Mouse (Mus musculus): ENCODE results near the gene Il6st. TPM values are rescaled to one million over a fixed set of nuclear protein-coding genes. Genes with fewer than 3 reads are reported as not detected.

Gene Il6st
- polyA plus RNA-seq, 1 experiment, result 19.5 TPM

- no peak for DNase-seq (ENCODE audit: low read depth)
- TF ChIP-seq CTCF (IDR thresholded peaks at IDR 0.05; ENCODE audit: borderline replicate concordance, extremely low read depth, insufficient read depth, insufficient read length), result no peak
- no peak for TF ChIP-seq POLR2A (IDR thresholded peaks at IDR 0.05; ENCODE audit: borderline replicate concordance, extremely low read depth, insufficient read depth, insufficient read length, poor library complexity, severe bottlenecking)
Observed at GRCm38 (mm10) chr13:112536611-112537010, 72.7 kb downstream of the Il6st start.

GRCm38 (mm10) chr13:112537065-112537464 is 73.2 kb downstream of the Il6st start:
- no peak for DNase-seq (ENCODE audit: low read depth)

GRCm38 (mm10) chr13:112540616-112541015 is 76.7 kb downstream of the Il6st start:
- no peak for TF ChIP-seq POLR2A (IDR thresholded peaks at IDR 0.05; ENCODE audit: borderline replicate concordance, extremely low read depth, insufficient read depth, insufficient read length, poor library complexity, severe bottlenecking)
- no peak for TF ChIP-seq CTCF (IDR thresholded peaks at IDR 0.05; ENCODE audit: borderline replicate concordance, extremely low read depth, insufficient read depth, insufficient read length)
- DNase-seq (ENCODE audit: low read depth), result no peak

More at GRCm38 (mm10) chr13:112537065-112537464, 73.2 kb downstream of the Il6st start:
- TF ChIP-seq CTCF (IDR thresholded peaks at IDR 0.05; ENCODE audit: borderline replicate concordance, extremely low read depth, insufficient read depth, insufficient read length) (no peak), POLR2A (IDR thresholded peaks at IDR 0.05; ENCODE audit: borderline replicate concordance, extremely low read depth, insufficient read depth, insufficient read length, poor library complexity, severe bottlenecking) (no peak)

GRCm38 (mm10) chr13:112541223-112541975 is 77.5 kb downstream of the Il6st start:
- no peak for DNase-seq (ENCODE audit: low read depth)
- TF ChIP-seq POLR2A (IDR thresholded peaks at IDR 0.05; ENCODE audit: borderline replicate concordance, extremely low read depth, insufficient read depth, insufficient read length, poor library complexity, severe bottlenecking) (no peak), CTCF (IDR thresholded peaks at IDR 0.05; ENCODE audit: borderline replicate concordance, extremely low read depth, insufficient read depth, insufficient read length) (no peak)

- no peak for TF ChIP-seq CTCF (IDR thresholded peaks at IDR 0.05; ENCODE audit: borderline replicate concordance, extremely low read depth, insufficient read depth, insufficient read length)
- DNase-seq (ENCODE audit: low read depth), result no peak
Observed at GRCm38 (mm10) chr13:112551641-112552548, 88.0 kb downstream of the Il6st start.

- TF ChIP-seq CTCF (IDR thresholded peaks at IDR 0.05; ENCODE audit: borderline replicate concordance, extremely low read depth, insufficient read depth, insufficient read length) (no peak), POLR2A (IDR thresholded peaks at IDR 0.05; ENCODE audit: borderline replicate concordance, extremely low read depth, insufficient read depth, insufficient read length, poor library complexity, severe bottlenecking) (no peak)
- DNase-seq (ENCODE audit: low read depth), result no peak
Observed at GRCm38 (mm10) chr13:112553304-112553703, 89.4 kb downstream of the Il6st start.

GRCm38 (mm10) chr13:112556501-112556900 is 92.6 kb downstream of the Il6st start:
- no peak for DNase-seq (ENCODE audit: low read depth)
- no peak for TF ChIP-seq CTCF (IDR thresholded peaks at IDR 0.05; ENCODE audit: borderline replicate concordance, extremely low read depth, insufficient read depth, insufficient read length)
- no peak for TF ChIP-seq POLR2A (IDR thresholded peaks at IDR 0.05; ENCODE audit: borderline replicate concordance, extremely low read depth, insufficient read depth, insufficient read length, poor library complexity, severe bottlenecking)

Other genes with a start within 250 kb of the Il6st start
- gene Ankrd55, start 175.6 kb upstream of the Il6st start, polyA plus RNA-seq (2012; rRNA removed), result 6.0 and 8.5 TPM in 2 replicates
- 0.12 and 0.19 TPM in 2 replicates for gene Il31ra, start 130.3 kb downstream of the Il6st start, polyA plus RNA-seq (2012; rRNA removed)
- 1.2 and 1.3 TPM in 2 replicates for gene Ddx4, start 188.4 kb downstream of the Il6st start, polyA plus RNA-seq (2012; rRNA removed)
- gene Slc38a9, start 196.7 kb downstream of the Il6st start, polyA plus RNA-seq (2012; rRNA removed), result 21.2 and 24.6 TPM in 2 replicates

All from brain, embryonic 14.5 days (tissue).